Comparison of ENCODE assay signal across 8 mouse cellular contexts in genomic region chr11:4260463-4261187, GRCm38 (mm10). TPM values are rescaled to one million over a fixed set of nuclear protein-coding genes. Genes with fewer than 3 reads are reported as not detected.
DNase-seq lines count a peak whose midpoint lies in the region; ATAC-seq lines count a peak whose summit lies in the region.

No protein-coding gene starts in this region.

- ATAC-seq in hindbrain, embryonic 14.5 days (ENCODE audit: low FRiP score), result no peak
- ATAC-seq in hindbrain, embryonic 16.5 days, result no peak
- no peak for ATAC-seq in liver, embryonic 13.5 days (ENCODE audit: low read depth)

- no peaks in the 10 kb centered on the region for H3K36me3 ChIP-seq in hindbrain, embryonic 14.5 days (replicated peaks; ENCODE audit: control insufficient read depth, insufficient read depth)
- no peaks in the 10 kb centered on the region for H3K36me3 ChIP-seq in hindbrain, embryonic 16.5 days (ENCODE audit: control insufficient read depth, insufficient read depth, low read length)
- H3K36me3 ChIP-seq in liver, embryonic 13.5 days, result no peaks in the 10 kb centered on the region
- H3K36me3 ChIP-seq in splenic B cell, adult 2 months (ENCODE audit: control insufficient read depth, insufficient read depth, low read length, poor library complexity, severe bottlenecking), result no peaks in the 10 kb centered on the region

- no peak overlapping the region for H3K27ac ChIP-seq in hindbrain, embryonic 14.5 days
- no peak overlapping the region for H3K27ac ChIP-seq in hindbrain, embryonic 16.5 days (ENCODE audit: low read depth, low read length)
- H3K27ac ChIP-seq in liver, embryonic 13.5 days, result no peak overlapping the region

- H3K4me2 ChIP-seq in hindbrain, embryonic 14.5 days (replicated peaks), result no peak overlapping the region
- no peak overlapping the region for H3K4me2 ChIP-seq in hindbrain, embryonic 16.5 days (ENCODE audit: low read length)
- H3K4me2 ChIP-seq in liver, embryonic 13.5 days, result peak overlapping the region; percentile 38

- 29% methylated on average over 14 of the region's 14 CpGs for WGBS in hindbrain, embryonic 14.5 days
- WGBS in hindbrain, embryonic 16.5 days, result 43% methylated on average over 14 of the region's 14 CpGs
- WGBS in liver, embryonic 13.5 days (ENCODE audit: insufficient replicate concordance), result 13% methylated on average over 14 of the region's 14 CpGs

- peaks cover 16% of the 10 kb centered on the region for H3K27me3 ChIP-seq in hindbrain, embryonic 14.5 days (ENCODE audit: control insufficient read depth, insufficient read depth, low read length)
- H3K27me3 ChIP-seq in hindbrain, embryonic 16.5 days (replicated peaks; ENCODE audit: control insufficient read depth, insufficient read depth, low read length), result peaks cover 13% of the 10 kb centered on the region
- H3K27me3 ChIP-seq in liver, embryonic 13.5 days, result peaks cover 29% of the 10 kb centered on the region
- no peaks in the 10 kb centered on the region for H3K27me3 ChIP-seq in splenic B cell, adult 2 months (ENCODE audit: control insufficient read depth, insufficient read depth, low read length, poor library complexity, severe bottlenecking)

- DNase-seq in hindbrain, embryonic 14.5 days (ENCODE audit: low spot score), result peak; percentile 38
- DNase-seq in brain, adult 2 months (ENCODE audit: low read depth, low spot score), result peak; percentile 31
- DNase-seq in heart, postnatal 4 days, result peak; percentile 77
- DNase-seq in liver, embryonic 13.5 days, result no peak
- DNase-seq in splenic B cell, adult 2 months (ENCODE audit: low read depth, low spot score), result peak; percentile 23
- DNase-seq in layer of hippocampus, postnatal 25 days (ENCODE audit: extremely low spot score in 1 of 2, low spot score in 1 of 2), result no peak
- DNase-seq in embryo, embryonic 11 days, result no peak

- no peaks in the 10 kb centered on the region for H3K9me3 ChIP-seq in hindbrain, embryonic 14.5 days (ENCODE audit: control insufficient read depth, low read length)
- H3K9me3 ChIP-seq in hindbrain, embryonic 16.5 days (ENCODE audit: control insufficient read depth, low read length), result no peaks in the 10 kb centered on the region
- H3K9me3 ChIP-seq in liver, embryonic 13.5 days (replicated peaks), result no peaks in the 10 kb centered on the region

- H3K9ac ChIP-seq in hindbrain, embryonic 14.5 days, result no peak overlapping the region
- no peak overlapping the region; the same call in 1 of the 2 replicates for H3K9ac ChIP-seq in hindbrain, embryonic 16.5 days (ENCODE audit: low read depth, low read length)
- no peak overlapping the region for H3K9ac ChIP-seq in liver, embryonic 13.5 days

- H3K4me1 ChIP-seq in hindbrain, embryonic 14.5 days (replicated peaks; ENCODE audit: control insufficient read depth, insufficient read depth, low read length), result 0 out of 2 replicates have a peak, but pooled peaks cover 3% of the 10 kb centered on the region
- peaks cover 14% of the 10 kb centered on the region for H3K4me1 ChIP-seq in hindbrain, embryonic 16.5 days (ENCODE audit: control insufficient read depth, insufficient read depth, low read depth, low read length)
- peaks cover 42% of the 10 kb centered on the region for H3K4me1 ChIP-seq in liver, embryonic 13.5 days (replicated peaks)

- H3K4me3 ChIP-seq in hindbrain, embryonic 14.5 days (replicated peaks; ENCODE audit: low read length), result no peak overlapping the region
- H3K4me3 ChIP-seq in hindbrain, embryonic 16.5 days (ENCODE audit: low read length), result no peak overlapping the region
- H3K4me3 ChIP-seq in liver, embryonic 13.5 days (replicated peaks), result no peak overlapping the region

RNA-seq across cellular contexts. Expression of gene Lif, which starts 3.3 kb away (rescaled TPM):
- polyA plus RNA-seq in hindbrain, embryonic 14.5 days (2014; fragmentation: Nextera tagmentation; extraction: Ambion mirVana), result 0.29 TPM in 1 of 2 replicates, not detected in the other
- 0.05 TPM in 1 of 2 replicates, not detected in the other for polyA plus RNA-seq in hindbrain, embryonic 16.5 days (2015; fragmentation: Nextera tagmentation; extraction: Ambion mirVana)
- total RNA-seq in heart, postnatal 4 days (2021), result 1 to 10 TPM; 1.8 to 2.0 TPM
- polyA plus RNA-seq in liver, embryonic 13.5 days (2015; fragmentation: Nextera tagmentation; extraction: Ambion mirVana), result 0.02 TPM in 1 of 2 replicates, not detected in the other
- total RNA-seq in layer of hippocampus, postnatal 25 days (2021), result 1 to 10 TPM; 1.3 to 2.1 TPM

RNA-seq across cellular contexts. Expression of gene Osm, which starts 24.4 kb away (rescaled TPM):
- polyA plus RNA-seq in hindbrain, embryonic 14.5 days (2014; fragmentation: Nextera tagmentation; extraction: Ambion mirVana), result not detected in 2 replicates
- not detected in 2 replicates for polyA plus RNA-seq in hindbrain, embryonic 16.5 days (2015; fragmentation: Nextera tagmentation; extraction: Ambion mirVana)
- total RNA-seq in heart, postnatal 4 days (2021), result under 1 TPM in 1 of 2 experiments, not detected in 1; 0.14 TPM
- polyA plus RNA-seq in liver, embryonic 13.5 days (2015; fragmentation: Nextera tagmentation; extraction: Ambion mirVana), result 0.51 and 0.60 TPM in 2 replicates
- under 1 TPM in 1 of 2 experiments, not detected in 1; 0.12 TPM for total RNA-seq in layer of hippocampus, postnatal 25 days (2021)

RNA-seq across cellular contexts. Expression of gene Castor1, which starts 42.6 kb away (rescaled TPM):
- 3.8 and 4.5 TPM in 2 replicates for polyA plus RNA-seq in hindbrain, embryonic 14.5 days (2014; fragmentation: Nextera tagmentation; extraction: Ambion mirVana)
- 6.7 and 7.4 TPM in 2 replicates for polyA plus RNA-seq in hindbrain, embryonic 16.5 days (2015; fragmentation: Nextera tagmentation; extraction: Ambion mirVana)
- 1 to 10 TPM; 4.7 to 5.1 TPM for total RNA-seq in heart, postnatal 4 days (2021)
- 1.9 and 2.1 TPM in 2 replicates for polyA plus RNA-seq in liver, embryonic 13.5 days (2015; fragmentation: Nextera tagmentation; extraction: Ambion mirVana)
- 1 to 10 TPM; 6.0 to 6.1 TPM for total RNA-seq in layer of hippocampus, postnatal 25 days (2021)

Comparison
In these comparisons a context has a peak if more than half of its experiments do, and no peak if none do; other contexts are left out.
1. DNase-seq: peak in hindbrain, embryonic 14.5 days (single experiment), brain, adult 2 months (single experiment), heart, postnatal 4 days (single experiment) and splenic B cell, adult 2 months (single experiment); none in liver, embryonic 13.5 days (single experiment), layer of hippocampus, postnatal 25 days (0 of 2) and embryo, embryonic 11 days (single experiment).